Mouse (Mus musculus) erythroblast, embryonic 14.5 days (primary cell): Measurements from ENCODE around the gene Lce3b. TPM values are rescaled to one million over a fixed set of nuclear protein-coding genes. Genes with fewer than 3 reads are reported as not detected.

Source experiments
- H3K27me3 ChIP-seq: 2 replicates; pipeline ENCODE4 v1.6.1; 2012; ENCODE audit warnings: inconsistent platforms; ENCODE audit not compliant: control insufficient read depth
- H3K36me3 ChIP-seq: 2 replicates; pipeline ENCODE4 v1.6.1; 2012; ENCODE audit warnings: mild to moderate bottlenecking, inconsistent platforms; ENCODE audit not compliant: control insufficient read depth
- H3K4me1 ChIP-seq: 2 replicates; pipeline ENCODE4 v1.6.1; 2012; ENCODE audit warnings: inconsistent platforms; ENCODE audit not compliant: control insufficient read depth
- H3K4me3 ChIP-seq: replicated peaks from 2 replicates; pipeline ENCODE3; 2012; ENCODE audit warnings: moderate library complexity, mild to moderate bottlenecking, inconsistent platforms
- H3K9me3 ChIP-seq: 2 replicates; pipeline ENCODE4 v1.6.1; 2012; ENCODE audit warnings: low read length, inconsistent platforms, mixed read lengths; ENCODE audit not compliant: control insufficient read depth
- GATA1 ChIP-seq: IDR thresholded peaks from 2 replicates; pipeline ENCODE4 v1.6.1; 2012; ENCODE audit warnings: low read length, inconsistent platforms, mixed read lengths
- TAL1 ChIP-seq: IDR thresholded peaks from 3 replicates; pipeline ENCODE4 v1.6.1; 2012; ENCODE audit warnings: low read length, inconsistent platforms, mixed read lengths
- polyA plus RNA-seq: library from polyadenylated mRNA; stranded (reverse); fragments of >175 nt; gene quantifications from 2 replicates; pipeline ENCODE4 v1.2.3, GENCODE M21; 2012

The Lce3b gene
- polyA plus RNA-seq, 1 experiment: not detected

- H3K9me3 ChIP-seq: no peaks in the 10 kb centered on the region
- TF ChIP-seq GATA1 (no peak), TAL1 (no peak)
Observed at GRCm38 (mm10) chr3:92957090-92957489, 24.3 kb downstream of the Lce3b start, which contains the start of gene Lce3d. TSS of gene Lce3d (plus strand) at chr3:92957390.

GRCm38 (mm10) chr3:92966761-92967160 lies 34.0 kb downstream of the Lce3b start, which contains the start of gene Lce3e:
TSS of gene Lce3e (plus strand) at chr3:92967061.
- Histone ChIP-seq H3K9me3 (no peaks in the 10 kb centered on the region), H3K4me3 (no peak within 1 kb of the TSS), H3K4me1 (no peaks in the 10 kb centered on the region), H3K27me3 (no peaks in the 10 kb centered on the region), H3K36me3 (no peaks in the 10 kb centered on the region)
- no peak for TF ChIP-seq GATA1
- no peak for TF ChIP-seq TAL1

More at GRCm38 (mm10) chr3:92957090-92957489, 24.3 kb downstream of the Lce3b start, which contains the start of gene Lce3d:
- H3K36me3 ChIP-seq: no peaks in the 10 kb centered on the region
- no peak within 1 kb of the TSS for H3K4me3 ChIP-seq
- no peaks in the 10 kb centered on the region for H3K4me1 ChIP-seq
- H3K27me3 ChIP-seq: no peaks in the 10 kb centered on the region

GRCm38 (mm10) chr3:92978484-92978883 lies 45.7 kb downstream of the Lce3b start:
- no peaks in the 10 kb centered on the region for H3K9me3 ChIP-seq
- H3K27me3 ChIP-seq: no peaks in the 10 kb centered on the region
- H3K4me3 ChIP-seq: no peak overlapping the region
- H3K36me3 ChIP-seq: no peaks in the 10 kb centered on the region
- H3K4me1 ChIP-seq: no peaks in the 10 kb centered on the region
- TF ChIP-seq TAL1 (no peak), GATA1 (no peak)

Other genes starting within 250 kb of the Lce3b start
- gene Lce1d, start 245.8 kb upstream of the Lce3b start, polyA plus RNA-seq: not detected in 2 replicates
- gene Lce1e, start 223.9 kb upstream of the Lce3b start, polyA plus RNA-seq: not detected in 2 replicates
- gene Lce1f, start 212.6 kb upstream of the Lce3b start, polyA plus RNA-seq: not detected in 2 replicates
- gene Gm38119, start 193.9 kb upstream of the Lce3b start, polyA plus RNA-seq: not detected in 2 replicates
- gene Lce1g, start 180.6 kb upstream of the Lce3b start, polyA plus RNA-seq: not detected in 2 replicates
- gene Lce1h, start 167.9 kb upstream of the Lce3b start, polyA plus RNA-seq: not detected in 2 replicates
- gene Lce1i, start 154.1 kb upstream of the Lce3b start, polyA plus RNA-seq: not detected in 2 replicates
- not detected in 2 replicates for gene Lce1j, start 142.5 kb upstream of the Lce3b start, polyA plus RNA-seq
- not detected in 2 replicates for gene Lce1k, start 125.1 kb upstream of the Lce3b start, polyA plus RNA-seq
- gene Kprp, start 105.7 kb upstream of the Lce3b start, polyA plus RNA-seq: not detected in 2 replicates
- gene Lce1l, start 81.7 kb upstream of the Lce3b start, polyA plus RNA-seq: not detected in 2 replicates
- not detected in 2 replicates for gene 2310050C09Rik, start 62.8 kb upstream of the Lce3b start, polyA plus RNA-seq
- gene Lce3a, start 6.7 kb upstream of the Lce3b start, polyA plus RNA-seq: not detected in 2 replicates
- gene Lce3c, start 11.5 kb downstream of the Lce3b start, polyA plus RNA-seq: not detected in 2 replicates
- not detected in 2 replicates for gene Lce3d, start 24.4 kb downstream of the Lce3b start, polyA plus RNA-seq
- gene Lce3e, start 34.1 kb downstream of the Lce3b start, polyA plus RNA-seq: not detected in 2 replicates
- gene Lce3f, start 59.2 kb downstream of the Lce3b start, polyA plus RNA-seq: not detected in 2 replicates
- gene Crct1, start 82.7 kb downstream of the Lce3b start, polyA plus RNA-seq: not detected in 2 replicates
- not detected in 2 replicates for gene Lce1m, start 86.1 kb downstream of the Lce3b start, polyA plus RNA-seq
- not detected in 2 replicates for gene Gm4858, start 135.8 kb downstream of the Lce3b start, polyA plus RNA-seq
- not detected in 2 replicates for gene Crnn, start 211.8 kb downstream of the Lce3b start, polyA plus RNA-seq